Mouse (Mus musculus) thymus, adult 18-20 months (tissue): ENCODE data around the gene Mt2.
A peak's percentile ranks its signal among the peaks of the same experiment; 100 is the strongest.

Experiments
- DNase-seq, 2 experiments: peaks; one replicate each; pipeline ENCODE4 v3.0.0; 2022; ENCODE audit warnings: mixed read lengths in 2 of 2

Gene Mt2

GRCm38 (mm10) chr8:94199202-94199869 is 26.9 kb downstream of the Mt2 start:
- DNase-seq, result no peak

DNA sequence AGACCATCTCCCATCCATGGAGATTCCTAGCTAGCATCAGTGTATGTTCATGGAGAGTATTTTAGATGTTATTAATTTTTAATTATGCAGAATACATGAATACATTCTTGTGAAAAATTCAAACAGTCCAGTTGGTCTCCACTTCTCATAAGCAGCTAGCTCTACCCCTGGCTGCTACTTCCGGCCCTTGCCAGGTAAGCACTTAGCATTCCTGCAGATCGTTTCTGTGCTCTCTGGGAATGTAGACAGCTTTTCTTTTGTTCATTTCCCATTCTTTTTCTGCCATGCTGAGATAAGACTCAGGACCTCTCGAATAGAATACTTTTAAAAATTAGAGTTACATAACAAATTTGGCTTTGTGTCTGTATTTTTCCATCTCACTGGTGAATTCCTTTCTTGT is 31.6 kb downstream of the Mt2 start:
- no peak for DNase-seq

DNA sequence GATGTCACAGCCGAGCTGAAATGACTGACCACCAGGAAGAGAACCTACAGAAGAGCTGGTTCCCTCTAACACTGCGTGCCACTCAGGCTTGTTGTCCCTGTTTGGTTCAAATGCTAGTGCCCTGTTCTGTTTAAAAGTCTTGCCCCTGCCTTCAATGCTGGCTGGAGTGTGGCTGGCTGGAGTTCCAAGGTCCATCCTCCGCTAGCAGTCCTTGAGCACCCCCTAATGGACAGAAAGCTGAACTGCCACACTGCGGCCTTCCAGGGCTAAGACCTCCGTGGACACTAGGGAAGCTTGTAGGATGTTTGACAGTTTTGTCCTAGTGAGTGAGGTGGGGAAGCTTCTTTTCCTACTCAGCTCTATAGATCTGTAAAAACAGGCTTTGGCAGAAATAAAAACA is 33.3 kb downstream of the Mt2 start:
- no peak for DNase-seq

DNA sequence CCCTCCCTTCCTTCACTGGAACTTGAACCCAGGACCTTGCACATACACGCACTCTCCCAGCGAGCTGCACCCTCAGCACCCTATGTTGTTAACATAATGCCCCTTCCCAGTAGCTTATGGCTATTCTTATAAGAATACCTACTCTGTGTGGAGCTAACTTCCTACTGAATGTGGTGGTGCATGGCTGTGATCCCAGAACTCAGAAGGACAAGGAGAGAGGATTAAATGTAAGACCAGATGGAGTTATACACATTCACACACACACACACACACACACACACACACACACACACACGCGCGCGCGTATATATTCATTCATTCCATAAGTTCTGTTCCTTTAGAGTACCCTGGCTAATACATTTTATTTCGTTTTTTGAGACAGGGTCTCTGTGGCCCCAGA is 33.8 kb downstream of the Mt2 start:
- DNase-seq, result no peak

- DNase-seq, result no peak
Observed at GRCm38 (mm10) chr8:94207491-94207890, 35.0 kb downstream of the Mt2 start.

GRCm38 (mm10) chr8:94209639-94210038 is 37.2 kb downstream of the Mt2 start:
- DNase-seq, result no peak

DNA sequence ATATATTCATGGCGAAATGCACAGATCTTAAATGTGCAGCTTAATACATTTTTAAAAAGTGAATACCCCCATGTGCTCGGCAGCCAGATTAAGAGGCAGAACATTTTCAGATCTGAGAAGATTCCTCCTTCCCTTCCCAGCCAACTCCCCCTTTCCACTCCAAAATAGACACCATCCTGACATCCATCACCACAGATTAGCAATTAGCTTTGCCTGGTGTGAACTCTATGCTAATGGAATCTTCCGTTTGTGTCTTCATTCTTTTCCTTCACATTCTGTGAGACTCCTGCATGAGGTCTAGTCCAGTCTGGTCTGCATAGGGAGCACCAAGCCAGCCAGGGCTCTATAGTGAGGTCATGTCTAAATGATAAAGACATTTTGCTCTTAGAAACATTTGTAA is 37.8 kb downstream of the Mt2 start:
- DNase-seq, result no peak

DNA sequence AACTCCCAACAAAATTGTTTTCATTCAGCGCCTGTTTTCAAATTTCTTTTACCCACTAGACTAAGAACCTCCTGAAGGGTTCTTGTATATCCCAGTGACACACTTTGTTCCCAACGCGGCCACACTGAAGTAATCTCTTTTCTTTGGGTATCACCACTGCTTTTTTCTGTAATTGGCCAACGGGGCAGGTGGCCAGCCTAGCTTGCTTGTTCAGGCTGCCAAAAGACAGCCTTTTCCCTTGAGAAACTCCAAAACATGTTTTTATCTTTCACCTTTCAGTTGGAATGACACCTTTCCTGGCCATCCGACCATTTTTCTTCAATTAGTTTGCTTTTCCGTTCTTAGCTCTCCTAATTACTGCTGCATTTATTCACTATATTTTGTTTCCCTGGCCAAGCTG is 41.4 kb downstream of the Mt2 start:
- no peak for DNase-seq

DNA sequence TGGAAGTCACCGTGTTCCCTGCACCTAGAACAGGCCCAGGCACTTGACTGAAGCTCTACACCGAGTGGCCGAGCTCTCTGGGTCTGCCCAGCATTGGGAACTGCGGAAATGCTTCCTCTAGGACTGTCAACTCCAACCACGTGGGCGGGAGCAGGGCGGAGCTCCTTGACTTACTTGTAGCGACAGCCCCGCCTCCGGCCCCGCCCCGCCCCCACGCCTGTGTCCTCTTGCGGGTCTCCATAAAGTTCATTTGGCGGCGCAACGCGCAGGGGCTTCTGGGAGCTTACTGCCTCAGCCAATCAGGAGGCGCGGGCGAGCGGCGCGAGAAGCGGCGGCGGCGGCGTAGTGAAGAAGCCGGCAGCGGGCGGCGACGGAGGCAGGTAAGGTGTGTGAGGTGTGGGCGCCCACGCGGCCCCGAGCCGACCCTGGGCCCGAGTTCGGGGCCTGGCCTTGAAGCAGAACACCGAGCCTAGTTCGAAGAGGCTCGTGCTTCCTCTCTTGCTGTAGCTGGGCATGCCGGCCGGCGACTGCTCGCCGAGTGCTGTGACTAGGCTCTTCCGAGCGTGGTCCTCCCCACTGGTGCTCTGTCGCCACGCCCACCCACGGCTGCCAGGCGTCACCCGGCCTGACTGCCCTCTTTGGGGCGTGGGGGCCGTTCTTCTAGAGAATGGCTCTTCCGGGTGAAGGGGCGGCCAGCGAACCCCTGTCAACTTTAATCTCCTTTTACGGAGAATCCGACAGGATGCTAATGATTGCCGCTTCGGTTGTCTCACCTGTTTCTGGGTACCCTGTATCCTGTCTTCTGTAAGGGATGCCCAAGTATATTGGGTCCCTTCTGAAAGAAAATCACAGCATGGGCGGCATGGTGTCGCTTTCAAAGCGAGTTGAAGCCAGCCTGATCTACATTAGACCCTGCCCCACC is 42.0 kb downstream of the Mt2 start, which contains the start of gene Nup93:
TSS of gene Nup93 (plus strand) at position 313 of the 922 bp plus-strand sequence.
- DNase-seq, result peak; percentile 94 to 95
